Mouse (Mus musculus): Measurements from ENCODE around the gene Satb1. TPM values are rescaled to one million over a fixed set of nuclear protein-coding genes. Genes with fewer than 3 reads are reported as not detected.

Gene Satb1
- total RNA-seq, 2 experiments from 2014 or later = 24.5 to 30.1 TPM

- DNase-seq = no peak
- intact Hi-C loops (cut with DNase I) = loop anchor here (5.0 kb wide), 1 partner anchor 971 kb away; no protein-coding TSS in a partner anchor
These were observed 49.4 kb downstream of the Satb1 start for GRCm38 (mm10) chr17:51783591-51784279.

DNA sequence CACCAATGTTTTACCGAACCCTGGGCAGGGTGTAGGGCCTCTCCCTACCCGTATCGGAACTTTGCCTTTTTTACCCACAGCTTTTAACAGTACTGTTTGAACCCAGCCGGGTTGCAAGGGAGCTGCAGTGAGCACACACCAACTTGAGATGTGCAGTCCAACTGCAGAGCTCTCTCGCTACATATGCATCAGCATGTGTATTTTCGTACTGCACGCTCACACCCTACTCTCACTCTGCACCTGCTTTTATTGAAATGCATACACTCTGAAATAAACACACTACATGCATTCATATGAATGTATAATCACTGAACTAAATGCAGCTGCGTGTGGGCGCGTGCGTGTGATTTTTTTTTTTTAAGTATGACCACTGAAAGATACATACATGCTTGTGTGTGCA is 53.1 kb downstream of the Satb1 start:
- intact Hi-C loops (cut with DNase I) = loop anchor here (5.0 kb wide), 1 partner anchor 968 kb away; no protein-coding TSS in a partner anchor
- DNase-seq = no peak

- intact Hi-C loops (cut with DNase I) = no loop called here
These were observed 54.1 kb downstream of the Satb1 start for GRCm38 (mm10) chr17:51778961-51779360.

DNA sequence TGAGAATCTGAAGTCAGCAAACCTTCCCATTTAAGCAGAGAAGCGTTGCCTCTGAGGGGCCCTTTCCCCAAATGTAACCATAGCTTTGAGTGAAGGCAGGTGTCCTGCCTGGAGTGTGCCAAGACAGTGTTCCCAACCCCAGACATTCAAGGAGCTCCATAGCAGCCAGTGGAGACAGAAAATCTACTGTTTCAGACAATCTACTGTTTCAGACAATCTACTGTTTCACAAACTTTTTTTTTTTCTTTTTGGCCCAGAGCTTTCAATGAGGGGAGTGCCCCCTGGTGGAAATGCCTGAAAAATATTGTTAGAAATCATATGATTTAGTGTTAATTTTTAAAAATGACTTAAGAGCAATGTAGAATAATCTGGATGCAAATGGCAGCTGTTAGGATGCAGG is 55.3 kb downstream of the Satb1 start:
- intact Hi-C loops (cut with DNase I) = no loop called here
- DNase-seq = no peak

More at GRCm38 (mm10) chr17:51778961-51779360, 54.1 kb downstream of the Satb1 start:
- no peak for DNase-seq

DNA sequence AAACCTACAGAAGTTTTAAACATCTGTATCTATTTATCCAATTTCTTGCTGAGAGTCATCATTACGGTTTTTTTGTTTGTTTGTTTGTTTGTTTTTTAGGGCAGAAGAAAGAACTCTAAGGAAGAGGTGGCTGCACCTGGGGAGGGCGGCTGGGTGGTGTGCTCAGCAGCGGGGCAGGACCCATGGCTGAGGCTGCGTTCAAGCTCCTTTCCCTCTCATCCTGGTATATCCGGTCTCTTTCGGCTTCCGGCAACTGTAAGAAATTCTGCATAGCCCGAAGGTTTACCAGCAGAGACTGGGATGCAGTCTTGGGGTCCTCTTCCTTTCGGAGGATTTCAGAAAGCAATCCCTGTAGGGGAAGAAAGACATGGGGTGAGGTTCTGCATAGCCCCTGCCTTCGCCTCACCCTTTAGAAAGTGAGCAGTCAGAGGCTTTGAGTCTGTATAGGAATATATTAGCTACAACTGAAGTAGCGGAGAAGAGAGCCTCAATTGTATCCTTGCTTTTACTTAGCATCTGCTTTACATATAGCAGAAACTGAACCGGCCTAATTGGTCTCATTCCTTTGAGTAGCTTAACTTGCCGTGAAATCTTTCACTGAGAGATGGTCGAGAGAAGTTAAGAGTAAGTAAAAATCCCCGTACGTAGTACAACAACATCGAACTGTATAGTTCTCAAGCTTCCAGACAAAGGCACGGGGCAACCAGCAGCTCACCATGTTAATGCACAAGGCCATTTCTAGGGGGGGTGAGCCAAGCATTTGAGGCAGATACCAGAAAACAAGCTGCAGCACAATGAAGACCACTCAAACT is 57.8 kb downstream of the Satb1 start:
- intact Hi-C loops (cut with DNase I) = no loop called here

GRCm38 (mm10) chr17:51763600-51763999 is 69.5 kb downstream of the Satb1 start:
- intact Hi-C loops (cut with DNase I) = no loop called here

More for the DNA sequence above, 57.8 kb downstream of the Satb1 start:
- DNase-seq = no peak

DNA sequence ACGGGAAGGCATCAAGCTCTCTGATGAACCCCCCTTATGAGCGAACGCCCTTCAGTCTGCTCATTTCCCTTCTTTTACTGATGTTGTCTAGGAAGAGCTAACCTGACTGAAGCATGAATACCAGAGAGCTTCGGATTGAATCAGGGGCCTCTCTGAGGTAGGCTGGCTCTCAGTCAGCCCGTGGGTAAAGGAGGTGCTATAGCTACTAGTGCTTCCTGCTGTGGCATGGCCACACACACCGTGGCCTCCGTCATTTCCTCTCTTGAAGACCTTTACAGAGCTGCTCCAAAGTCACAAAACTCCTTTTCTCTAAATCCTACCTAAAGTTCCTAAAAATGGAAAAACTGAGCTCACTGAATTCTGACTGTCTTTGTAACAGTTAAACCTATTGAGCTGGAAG is 70.6 kb downstream of the Satb1 start:
- DNase-seq = no peak
- intact Hi-C loops (cut with DNase I) = no loop called here

More at GRCm38 (mm10) chr17:51763600-51763999, 69.5 kb downstream of the Satb1 start:
- DNase-seq = no peak

DNA sequence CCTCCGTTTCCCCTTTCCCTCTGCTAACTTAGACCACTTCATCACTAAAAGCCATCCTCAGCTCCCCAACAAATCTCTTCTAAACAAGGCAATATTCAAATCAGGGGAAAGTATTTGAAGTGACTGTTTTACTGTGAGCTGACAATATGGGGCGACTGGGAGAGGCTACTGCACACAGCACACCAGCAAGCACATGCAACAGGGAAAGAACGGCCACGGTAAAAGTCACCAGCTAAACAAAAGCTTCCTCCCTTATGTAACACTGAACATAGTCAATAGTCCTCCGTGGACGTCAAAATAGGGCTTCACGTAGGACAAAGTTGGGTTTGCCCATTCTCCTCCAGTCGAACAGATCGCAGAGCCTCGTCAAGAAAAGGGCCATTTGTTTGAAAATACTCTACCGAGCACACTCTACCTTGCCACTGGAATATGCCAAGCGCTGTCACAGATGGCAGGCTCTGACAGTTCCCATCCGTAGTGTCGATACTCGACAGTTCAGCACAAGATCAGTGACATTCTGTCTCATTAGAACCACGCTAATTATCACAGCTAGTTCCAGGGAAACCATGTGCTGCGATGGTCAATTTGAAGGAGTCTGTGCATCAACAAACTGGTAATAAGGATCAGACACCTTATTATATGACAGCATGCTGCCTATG is 72.0 kb downstream of the Satb1 start:
- DNase-seq = no peak
- intact Hi-C loops (cut with DNase I) = no loop called here

- no peak for DNase-seq
- intact Hi-C loops (cut with DNase I) = no loop called here
These were observed 72.7 kb downstream of the Satb1 start for GRCm38 (mm10) chr17:51760251-51760887.

DNA sequence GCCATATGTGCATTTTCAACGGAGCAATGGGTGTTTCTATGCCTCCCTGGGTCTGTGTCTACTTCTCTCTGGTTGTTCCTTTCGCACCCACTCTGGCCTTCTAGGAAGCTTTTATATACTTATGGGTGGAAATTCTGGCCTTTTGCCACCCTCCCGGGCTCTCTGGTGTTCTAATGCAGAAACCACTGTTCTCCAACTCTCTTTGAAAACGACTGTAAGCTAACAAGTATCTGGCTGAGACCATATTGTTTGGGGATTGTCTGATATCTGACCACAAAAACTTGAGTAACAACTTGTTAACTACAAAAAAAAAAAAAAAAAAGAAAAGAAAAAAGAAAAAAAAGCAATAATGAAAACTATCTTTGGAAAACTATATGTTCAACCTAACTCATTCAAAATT is 73.6 kb downstream of the Satb1 start:
- intact Hi-C loops (cut with DNase I) = no loop called here
- no peak for DNase-seq

- DNase-seq = no peak
- intact Hi-C loops (cut with DNase I) = no loop called here
These were observed 80.9 kb downstream of the Satb1 start for GRCm38 (mm10) chr17:51752142-51752541.

GRCm38 (mm10) chr17:51747204-51747603 is 85.9 kb downstream of the Satb1 start:
- intact Hi-C loops (cut with DNase I) = no loop called here
- DNase-seq = no peak

GRCm38 (mm10) chr17:51742502-51742901 is 90.6 kb downstream of the Satb1 start:
- intact Hi-C loops (cut with DNase I) = no loop called here
- no peak for DNase-seq

DNA sequence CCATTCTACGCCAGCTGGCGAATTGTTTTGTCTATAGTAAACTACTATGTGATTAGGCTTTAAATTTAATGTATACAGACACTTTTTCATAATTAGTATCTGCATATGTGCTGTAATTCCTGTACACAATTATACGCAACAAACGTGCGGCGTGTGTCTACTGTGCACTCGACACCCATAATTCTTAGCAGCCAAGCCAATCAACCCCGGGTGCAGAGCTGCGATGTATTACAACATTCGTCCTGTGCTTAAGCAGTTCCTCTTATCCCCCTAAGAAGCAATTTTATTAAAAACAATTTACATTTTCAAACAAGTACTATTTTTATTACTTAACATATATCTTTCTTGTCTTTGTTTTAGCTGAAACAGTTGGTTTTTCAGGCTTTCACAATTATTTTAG is 92.0 kb downstream of the Satb1 start:
- intact Hi-C loops (cut with DNase I) = no loop called here
- no peak for DNase-seq

GRCm38 (mm10) chr17:51740246-51740645 is 92.8 kb downstream of the Satb1 start:
- DNase-seq = no peak
- intact Hi-C loops (cut with DNase I) = no loop called here

- intact Hi-C loops (cut with DNase I) = no loop called here
- DNase-seq = no peak
These were observed 108.6 kb downstream of the Satb1 start for GRCm38 (mm10) chr17:51724486-51724885.

- DNase-seq = no peak
- intact Hi-C loops (cut with DNase I) = no loop called here
These were observed 137.4 kb downstream of the Satb1 start for GRCm38 (mm10) chr17:51695711-51696110.

DNA sequence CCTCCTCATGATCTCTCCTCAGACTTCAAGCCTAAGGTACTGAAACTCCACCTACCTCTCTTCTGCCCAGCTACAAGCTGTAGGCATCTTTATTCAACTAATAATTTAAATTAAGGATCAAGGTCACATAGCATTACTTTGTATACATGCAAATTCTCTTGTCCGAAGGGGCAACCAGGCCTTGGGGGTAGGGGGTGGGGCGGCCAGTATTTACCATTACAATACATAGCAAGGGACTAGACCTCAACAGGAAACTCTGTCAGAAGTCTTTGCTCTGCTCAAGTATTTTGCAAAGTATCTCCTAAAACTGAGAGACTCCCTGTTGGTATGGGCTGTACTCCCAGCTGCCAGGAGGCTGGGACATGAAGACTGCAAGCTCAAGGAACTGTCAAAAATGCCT is 137.8 kb downstream of the Satb1 start:
- intact Hi-C loops (cut with DNase I) = no loop called here
- no peak for DNase-seq

DNA sequence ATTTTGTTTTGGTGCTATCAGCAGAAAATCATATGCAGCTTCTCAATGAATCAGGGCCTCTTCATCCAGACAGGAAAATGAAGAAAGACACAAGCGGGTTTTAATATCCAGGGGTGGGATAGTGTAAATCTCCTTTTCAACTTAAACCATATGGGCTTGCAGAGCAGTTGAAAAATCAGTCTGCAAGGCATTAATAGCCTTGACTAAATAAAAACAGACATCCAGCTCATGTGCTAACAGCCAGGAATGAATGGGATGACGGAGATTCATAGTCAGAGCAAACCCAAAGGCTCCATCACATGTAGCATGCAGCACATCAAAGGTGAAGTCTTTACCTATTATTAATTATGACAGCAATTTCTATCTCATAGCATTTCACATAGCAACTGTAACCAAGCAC is 142.6 kb downstream of the Satb1 start:
- DNase-seq = no peak
- intact Hi-C loops (cut with DNase I) = no loop called here

- intact Hi-C loops (cut with DNase I) = no loop called here
- DNase-seq = no peak
These were observed 145.9 kb downstream of the Satb1 start for GRCm38 (mm10) chr17:51687226-51687625.
